Mouse (Mus musculus) spleen, adult 2 months (tissue): ENCODE results near the gene Spred2. TPM values are rescaled to one million over a fixed set of nuclear protein-coding genes. Genes with fewer than 3 reads are reported as not detected.

ENCODE experiments used
- DNase-seq, 2 experiments: peaks; one replicate each; pipeline versions ENCODE4 v3.0.0 to v3.0.0-alpha.2; 2012 to 2021; ENCODE audit warnings: low spot score in 2 of 2, low read depth in 1 of 2
- H3K27ac ChIP-seq: fragments of 200-500 bp; 2 replicates; pipeline ENCODE4 v1.5.1; 2012; ENCODE audit warnings: low read length, inconsistent platforms; ENCODE audit not compliant: insufficient read depth
- H3K27me3 ChIP-seq: fragments of 200-500 bp; 2 replicates; pipeline ENCODE4 v1.6.1; 2012; ENCODE audit warnings: mild to moderate bottlenecking, moderate library complexity, low read length, inconsistent platforms; ENCODE audit not compliant: control insufficient read depth, insufficient read depth
- H3K36me3 ChIP-seq: fragments of 200-500 bp; 2 replicates; pipeline ENCODE4 v1.6.1; 2012; ENCODE audit warnings: mild to moderate bottlenecking, low read length, inconsistent platforms; ENCODE audit not compliant: control insufficient read depth, insufficient read depth
- H3K4me1 ChIP-seq: fragments of 200-500 bp; 2 replicates; pipeline ENCODE4 v1.6.1; 2011; ENCODE audit warnings: inconsistent platforms; ENCODE audit not compliant: control insufficient read depth, insufficient read depth, insufficient read length
- H3K4me3 ChIP-seq: fragments of 200-500 bp; 2 replicates; pipeline ENCODE4 v1.5.1; 2011; ENCODE audit warnings: mild to moderate bottlenecking, inconsistent platforms; ENCODE audit not compliant: insufficient read depth, insufficient read length; ENCODE audit errors: extremely low read depth
- CTCF ChIP-seq: fragments of 200-500 bp; IDR thresholded peaks from 2 replicates; pipeline ENCODE4 v1.5.1; 2011; ENCODE audit warnings: mild to moderate bottlenecking, inconsistent platforms; ENCODE audit not compliant: insufficient read depth, insufficient read length, insufficient replicate concordance; ENCODE audit errors: extremely low read depth
- POLR2A ChIP-seq: fragments of 200-500 bp; IDR thresholded peaks from 2 replicates; pipeline ENCODE4 v1.6.1; 2011; ENCODE audit warnings: low read depth, low read length, inconsistent platforms
- WGBS: fragments of 180-500 bp; shearing (Covaris S2); methylation state at CpG from one replicate; pipeline ENCODE4 v1.1.7; 2018; 5-methylcytosine and 5-hydroxymethylcytosine counted together
- polyA plus RNA-seq: library from polyadenylated mRNA; depleted of rRNA; stranded (reverse); fragments of >200 nt; gene quantifications from 2 replicates; pipeline ENCODE4 v1.2.3, GENCODE M21; 2012

Gene Spred2
- polyA plus RNA-seq, 1 experiment = 5.7 TPM

GRCm38 (mm10) chr11:20007701-20008100 is 83.5 kb downstream of the Spred2 start:
- H3K4me3 ChIP-seq = no peak overlapping the region
- H3K4me1 ChIP-seq = no peaks in the 10 kb centered on the region
- H3K27ac ChIP-seq = no peak overlapping the region
- DNase-seq = no peak
- no peak for TF ChIP-seq CTCF
- no peak for TF ChIP-seq POLR2A
- H3K27me3 ChIP-seq = no peaks in the 10 kb centered on the region
- peaks cover 1% of the 10 kb centered on the region; the same call in 1 of the 2 replicates for H3K36me3 ChIP-seq
- WGBS = 83% methylated on average over 6 of the region's 6 CpGs

GRCm38 (mm10) chr11:20011210-20011978 is 87.2 kb downstream of the Spred2 start:
- WGBS = 73% methylated on average over 16 of the region's 16 CpGs
- peaks cover 1% of the 10 kb centered on the region; the same call in 1 of the 2 replicates for H3K36me3 ChIP-seq
- H3K4me3 ChIP-seq = no peak overlapping the region
- no peak overlapping the region for H3K27ac ChIP-seq
- no peak for DNase-seq
- H3K4me1 ChIP-seq = no peaks in the 10 kb centered on the region
- TF ChIP-seq POLR2A = no peak
- TF ChIP-seq CTCF = no peak
- H3K27me3 ChIP-seq = no peaks in the 10 kb centered on the region

GRCm38 (mm10) chr11:20013366-20013765 is 89.2 kb downstream of the Spred2 start:
- WGBS = 93% methylated on average over 3 of the region's 3 CpGs
- DNase-seq = no peak
- Histone ChIP-seq H3K36me3 (peaks cover 1% of the 10 kb centered on the region; the same call in 1 of the 2 replicates), H3K27ac (no peak overlapping the region), H3K27me3 (no peaks in the 10 kb centered on the region), H3K4me1 (no peaks in the 10 kb centered on the region), H3K4me3 (no peak overlapping the region)
- TF ChIP-seq POLR2A = no peak
- TF ChIP-seq CTCF = no peak

GRCm38 (mm10) chr11:20017937-20018336 is 93.8 kb downstream of the Spred2 start:
- TF ChIP-seq CTCF = no peak
- no peak for TF ChIP-seq POLR2A
- 95% methylated on average over 13 of the region's 13 CpGs for WGBS
- Histone ChIP-seq H3K27ac (no peak overlapping the region), H3K4me3 (no peak overlapping the region), H3K4me1 (no peaks in the 10 kb centered on the region), H3K27me3 (no peaks in the 10 kb centered on the region), H3K36me3 (peaks cover 8% of the 10 kb centered on the region)
- no peak for DNase-seq

- no peak for TF ChIP-seq POLR2A
- Histone ChIP-seq H3K4me1 (no peaks in the 10 kb centered on the region), H3K27ac (no peak overlapping the region), H3K36me3 (peaks cover 8% of the 10 kb centered on the region), H3K4me3 (no peak overlapping the region), H3K27me3 (no peaks in the 10 kb centered on the region)
- 88% methylated on average over 2 of the region's 2 CpGs for WGBS
- DNase-seq = no peak
These were observed 94.7 kb downstream of the Spred2 start for GRCm38 (mm10) chr11:20018905-20019304.

GRCm38 (mm10) chr11:20020720-20021119 is 96.5 kb downstream of the Spred2 start:
- TF ChIP-seq CTCF = no peak
- no peak for TF ChIP-seq POLR2A
- DNase-seq = no peak
- H3K36me3 ChIP-seq = peaks cover 8% of the 10 kb centered on the region
- WGBS = 98% methylated on average over 35 of the region's 35 CpGs
- no peak overlapping the region for H3K4me3 ChIP-seq
- H3K27me3 ChIP-seq = no peaks in the 10 kb centered on the region
- no peak overlapping the region for H3K27ac ChIP-seq
- no peaks in the 10 kb centered on the region for H3K4me1 ChIP-seq

GRCm38 (mm10) chr11:20022462-20022861 is 98.3 kb downstream of the Spred2 start:
- H3K4me1 ChIP-seq = no peaks in the 10 kb centered on the region
- TF ChIP-seq POLR2A (no peak), CTCF (no peak)
- 79% methylated on average over 2 of the region's 2 CpGs for WGBS
- peaks cover 8% of the 10 kb centered on the region for H3K36me3 ChIP-seq
- H3K4me3 ChIP-seq = no peak overlapping the region
- no peaks in the 10 kb centered on the region for H3K27me3 ChIP-seq
- DNase-seq = no peak
- H3K27ac ChIP-seq = no peak overlapping the region
